Mouse (Mus musculus): ENCODE measurements around the gene H2-Ob. TPM values are rescaled to one million over a fixed set of nuclear protein-coding genes. Genes with fewer than 3 reads are reported as not detected.

H2-Ob gene
- polyA plus RNA-seq (2012; rRNA removed): 4.7 and 5.5 TPM in 2 replicates

DNA sequence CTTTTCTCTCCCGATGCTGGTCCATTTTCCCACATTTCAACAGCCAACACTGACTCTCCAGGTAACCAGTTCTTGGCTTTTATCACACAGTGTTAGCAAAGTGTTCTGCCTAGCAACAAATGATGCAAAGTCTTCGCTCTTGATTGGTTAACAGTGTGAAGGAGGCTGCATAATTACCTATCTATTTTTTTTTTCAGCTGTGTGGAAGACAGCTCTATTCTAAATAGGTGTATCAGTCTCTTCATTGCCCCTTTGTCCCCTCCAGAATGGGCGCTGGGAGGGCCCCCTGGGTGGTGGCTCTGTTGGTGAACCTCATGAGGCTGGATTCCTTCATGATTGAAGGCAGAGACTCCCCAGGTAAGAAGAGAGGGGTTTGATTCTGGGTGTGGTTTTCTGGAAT, at the start of gene H2-Ob:
Gene H2-Ob, plus strand, starts transcription at position 198 of the 400 bp plus-strand sequence.

DNA sequence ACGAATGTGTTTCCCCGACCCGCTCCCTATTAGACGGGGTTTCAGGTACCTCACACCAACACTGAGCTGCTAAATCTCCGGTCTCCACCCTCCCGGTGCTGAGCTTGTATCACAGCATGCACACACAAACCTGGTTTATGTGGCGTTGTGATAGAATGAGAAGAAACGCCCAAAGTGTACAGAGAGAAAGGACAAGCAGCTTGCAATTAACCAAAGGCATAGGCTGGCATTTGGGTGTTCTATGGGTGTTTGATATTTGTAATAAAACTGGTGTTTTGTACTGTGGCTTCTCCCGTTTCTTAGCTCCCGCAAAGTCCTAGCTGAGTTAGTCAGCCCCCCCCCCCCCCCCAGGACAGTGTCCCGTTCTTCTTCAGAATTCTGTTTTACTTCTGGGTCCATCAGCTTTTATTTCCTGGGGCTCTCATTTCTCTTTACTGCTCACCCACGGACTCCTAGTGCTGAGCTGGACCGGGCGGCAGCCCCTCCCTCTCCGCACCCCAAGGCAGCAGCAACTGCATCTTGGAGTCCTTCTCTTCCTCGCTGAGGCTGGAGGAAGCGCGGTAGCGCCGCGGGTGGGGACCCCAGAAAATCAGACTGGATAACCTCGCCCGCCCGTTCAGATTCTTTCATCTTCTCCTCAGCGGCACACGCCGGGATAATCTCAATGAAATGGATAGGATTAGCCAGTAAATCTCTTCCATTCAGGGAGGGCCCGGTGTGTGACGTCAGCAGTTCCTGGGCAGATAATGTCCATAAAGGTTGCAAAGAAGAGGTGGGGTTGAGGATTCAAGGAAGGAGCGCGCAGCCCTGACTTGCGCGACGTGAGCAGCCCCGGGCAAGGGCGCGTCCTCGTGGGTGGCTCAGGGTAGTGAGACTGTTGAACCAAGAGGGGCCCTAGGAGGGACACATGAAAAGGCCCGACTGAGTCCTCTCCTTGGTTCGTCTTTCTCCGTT, 41.5 kb upstream of the H2-Ob start, which contains the start of gene Psmb8:
Gene Psmb8, plus strand, starts transcription at position 781 of the 954 bp plus-strand sequence.

DNA sequence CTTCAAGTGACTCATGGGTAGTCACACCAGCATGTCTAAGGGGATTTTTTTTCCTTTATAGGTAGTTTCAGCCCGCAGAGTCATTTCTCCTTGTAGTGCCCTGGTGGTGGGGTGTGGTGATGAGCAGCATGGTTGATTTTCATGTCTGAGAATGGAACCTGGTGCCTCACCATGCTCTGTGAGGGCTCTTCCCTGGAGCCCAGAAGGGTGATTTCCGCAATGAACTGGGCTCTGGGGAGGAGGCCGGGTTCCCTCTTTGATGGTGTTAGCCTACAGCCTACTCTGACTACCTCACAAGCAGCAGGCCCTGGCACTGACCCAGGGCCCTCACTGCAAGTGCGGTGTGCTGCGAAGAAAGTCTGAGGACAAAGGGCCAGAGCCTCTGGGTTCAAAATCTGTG, 35.3 kb upstream of the H2-Ob start, which contains the start of gene Tap2:
Gene Tap2, plus strand, starts transcription at position 84 of the 400 bp plus-strand sequence.

DNA sequence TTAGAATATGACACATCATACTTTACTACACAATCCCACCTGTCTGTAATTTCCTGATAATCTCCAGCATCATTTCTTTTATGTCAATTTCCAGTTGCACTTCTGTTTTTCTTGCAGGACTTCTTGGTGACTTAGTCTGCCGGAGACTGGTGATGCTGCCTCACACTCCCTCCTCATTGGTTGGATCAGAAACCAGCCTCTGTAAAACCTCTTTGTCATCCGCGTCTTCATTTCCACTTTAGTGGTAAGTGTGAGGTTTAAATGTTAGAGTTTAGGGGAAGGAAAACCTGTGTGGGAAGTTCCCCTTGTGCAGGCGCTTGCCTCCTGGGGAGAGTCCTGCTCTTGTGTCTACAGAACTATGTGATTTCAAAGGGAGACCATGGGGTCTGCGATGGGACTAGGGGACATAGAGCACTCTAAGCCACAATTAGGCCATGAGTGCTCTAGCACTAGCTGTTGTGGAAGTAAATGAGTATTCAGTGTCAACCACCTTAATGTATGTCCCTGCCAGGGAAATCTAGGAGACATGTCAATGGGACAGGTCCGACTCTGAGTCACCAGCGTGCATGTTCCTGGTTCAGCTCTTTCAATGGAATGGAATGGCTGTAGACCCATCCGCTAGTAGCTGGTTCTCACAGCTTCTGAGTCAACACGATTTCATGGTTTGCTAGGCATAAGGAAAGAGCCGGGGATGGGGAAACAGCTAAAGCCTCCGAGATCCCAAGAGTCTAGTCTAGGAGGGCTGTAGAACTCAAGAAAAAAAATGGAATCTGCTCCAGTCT, 19.1 kb downstream of the H2-Ob start, which contains the start of gene H2-Ab1:
Gene H2-Ab1, plus strand, starts transcription at position 96 of the 782 bp plus-strand sequence.

DNA sequence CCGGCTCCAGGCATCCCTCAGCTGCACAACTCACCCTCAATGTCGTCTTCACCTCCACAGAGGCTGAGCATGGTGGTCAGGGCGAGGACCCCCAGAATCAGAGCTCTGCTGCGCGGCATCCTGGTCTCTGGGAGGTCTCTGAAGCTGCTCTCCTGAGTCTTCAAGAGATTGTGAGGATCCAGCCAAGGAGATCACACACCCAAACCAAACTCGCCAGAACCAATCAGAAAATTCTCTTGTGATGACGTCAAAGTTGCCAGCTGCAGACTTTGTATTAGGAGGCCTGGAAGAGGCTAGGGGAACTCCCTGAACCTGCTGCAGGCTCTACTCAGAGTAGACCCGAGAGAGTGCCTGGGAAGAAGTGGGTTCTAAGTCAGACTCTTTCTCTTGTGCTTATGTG, 48.9 kb downstream of the H2-Ob start, which contains the start of gene H2-Aa:
Gene H2-Aa, minus strand, starts transcription at position 176 of the 400 bp plus-strand sequence.

Other genes starting within 250 kb of the H2-Ob start
- 968 and 1,399 TPM in 2 replicates for gene H2-K1, start 238.6 kb upstream of the H2-Ob start, polyA plus RNA-seq (2012; rRNA removed)
- gene Ring1, start 214.2 kb upstream of the H2-Ob start, polyA plus RNA-seq (2012; rRNA removed): 133 and 190 TPM in 2 replicates
- 161 and 192 TPM in 2 replicates for gene H2-Ke6, start 210.8 kb upstream of the H2-Ob start, polyA plus RNA-seq (2012; rRNA removed)
- gene Slc39a7, start 207.2 kb upstream of the H2-Ob start, polyA plus RNA-seq (2012; rRNA removed): 301 and 303 TPM in 2 replicates
- gene Rxrb, start 207.1 kb upstream of the H2-Ob start, polyA plus RNA-seq (2012; rRNA removed): 85.3 and 124 TPM in 2 replicates
- 1.5 and 2.2 TPM in 2 replicates for gene Col11a2, start 199.5 kb upstream of the H2-Ob start, polyA plus RNA-seq (2012; rRNA removed)
- gene H2-Oa, start 146.6 kb upstream of the H2-Ob start, polyA plus RNA-seq (2012; rRNA removed): 4.3 and 5.2 TPM in 2 replicates
- gene H2-DMa, start 119.4 kb upstream of the H2-Ob start, polyA plus RNA-seq (2012; rRNA removed): 27.4 and 34.5 TPM in 2 replicates
- 98.9 and 139 TPM in 2 replicates for gene Brd2, start 116.3 kb upstream of the H2-Ob start, polyA plus RNA-seq (2012; rRNA removed)
- gene H2-DMb2, start 95.6 kb upstream of the H2-Ob start, polyA plus RNA-seq (2012; rRNA removed): 4.9 and 5.2 TPM in 2 replicates
- gene H2-DMb1, start 85.8 kb upstream of the H2-Ob start, polyA plus RNA-seq (2012; rRNA removed): 37.1 and 46.2 TPM in 2 replicates
- gene Tap1, start 51.4 kb upstream of the H2-Ob start, polyA plus RNA-seq (2012; rRNA removed): 31.1 and 34.5 TPM in 2 replicates
- gene Psmb9, start 51.1 kb upstream of the H2-Ob start, polyA plus RNA-seq (2012; rRNA removed): 33.5 and 45.8 TPM in 2 replicates
- 53.0 and 66.5 TPM in 2 replicates for gene Psmb8, start 41.2 kb upstream of the H2-Ob start, polyA plus RNA-seq (2012; rRNA removed)
- 45.6 and 51.9 TPM in 2 replicates for gene Tap2, start 35.4 kb upstream of the H2-Ob start, polyA plus RNA-seq (2012; rRNA removed)
- 1,005 and 1,153 TPM in 2 replicates for gene H2-Ab1, start 18.8 kb downstream of the H2-Ob start, polyA plus RNA-seq (2012; rRNA removed)
- 215 and 235 TPM in 2 replicates for gene H2-Aa, start 48.9 kb downstream of the H2-Ob start, polyA plus RNA-seq (2012; rRNA removed)
- 122 and 123 TPM in 2 replicates for gene H2-Eb1, start 67.0 kb downstream of the H2-Ob start, polyA plus RNA-seq (2012; rRNA removed)
- gene H2-Eb2, start 86.8 kb downstream of the H2-Ob start, polyA plus RNA-seq (2012; rRNA removed): 0.03 and 0.08 TPM in 2 replicates
- 0.79 and 1.3 TPM in 2 replicates for gene Btnl2, start 115.9 kb downstream of the H2-Ob start, polyA plus RNA-seq (2012; rRNA removed)
- 0.08 and 0.22 TPM in 2 replicates for gene Btnl1, start 138.2 kb downstream of the H2-Ob start, polyA plus RNA-seq (2012; rRNA removed)
- 0.84 and 0.85 TPM in 2 replicates for gene BC051142, start 159.9 kb downstream of the H2-Ob start, polyA plus RNA-seq (2012; rRNA removed)
- not detected in 2 replicates for gene Btnl4, start 238.4 kb downstream of the H2-Ob start, polyA plus RNA-seq (2012; rRNA removed)

Measured in ovary, adult 2 months (tissue).